In the genomic region with DNA sequence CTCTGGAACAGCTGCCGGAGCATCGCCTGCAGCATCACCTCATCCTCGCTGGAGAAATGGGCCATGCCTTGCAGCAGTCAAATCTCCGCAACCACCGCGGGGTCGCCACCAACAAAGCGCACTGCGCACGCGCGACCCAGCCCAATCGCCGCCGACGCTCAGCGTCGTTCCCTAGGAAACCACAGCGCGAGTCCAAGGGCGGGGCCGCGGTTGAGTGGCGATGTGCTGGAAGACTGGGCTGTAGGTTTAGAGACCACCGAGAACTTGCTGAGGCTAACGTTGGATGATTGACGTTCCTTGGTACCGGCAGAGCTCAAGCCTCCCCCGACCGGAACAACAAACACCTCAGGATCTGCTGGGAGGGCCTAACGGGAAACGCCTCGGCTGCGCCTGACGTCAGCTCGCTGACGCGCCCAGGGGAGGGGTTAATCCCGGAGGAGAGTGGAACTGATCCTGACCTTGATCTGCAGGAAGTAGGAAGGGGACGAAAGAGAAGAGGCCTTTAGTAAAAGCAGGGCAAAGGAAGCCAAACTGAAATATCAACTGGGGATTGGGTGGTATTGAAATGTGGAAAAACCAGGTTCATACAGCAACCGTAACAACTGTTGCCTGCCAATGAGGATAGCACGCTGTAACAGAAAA, we compare ENCODE assay signal across 8 mouse cellular contexts. TPM values are rescaled to one million over a fixed set of nuclear protein-coding genes. Genes with fewer than 3 reads are reported as not detected.
DNase-seq lines count a peak whose midpoint lies in the region; ATAC-seq lines count a peak whose summit lies in the region.

Gene Tbc1d32, minus strand, starts transcription at position 122 of the 642 bp plus-strand sequence.

- ATAC-seq in inflammation-experienced regulatory T-cells, adult 6 months: peak; percentile 89
- ATAC-seq in megakaryocyte-erythroid progenitor cell, adult 5-6 weeks (replicated peaks; ENCODE audit: low FRiP score, low TSS enrichment, poor library complexity, severe bottlenecking): peak; percentile 99

- intact Hi-C loops in gastrocnemius, postnatal 14 days (cut with DNase I; ENCODE audit: low total_unique reads): no loop called here
- intact Hi-C loops in left cerebral cortex, postnatal 10 days (cut with DNase I): loop anchor here (10.0 kb wide), 1 partner anchor 114 kb away; no protein-coding TSS in a partner anchor

- peak; percentile 93 to 97 for DNase-seq in adrenal gland, adult (ENCODE audit: inconsistent age in 2 of 2, low spot score in 1 of 2)
- peak; percentile 95 for DNase-seq in embryo, embryonic 10.5 days (ENCODE audit: low spot score)
- peak; percentile 91 for DNase-seq in gastrocnemius, postnatal 14 days
- DNase-seq in left cerebral cortex, postnatal 10 days (ENCODE audit: extremely low spot score in 1 of 2, low spot score in 2 of 2): peak; percentile 89 to 95
- DNase-seq in right cerebral cortex, postnatal 25 days: peak; percentile 93
- DNase-seq in urinary bladder, postnatal 4 days (ENCODE audit: low spot score in 2 of 2): peak; percentile 87 to 92

RNA-seq across cellular contexts. Expression of gene Tbc1d32, which starts in this region (rescaled TPM):
- 1 to 10 TPM; 1.5 to 1.8 TPM for total RNA-seq in gastrocnemius, postnatal 14 days (2021)
- 1 to 10 TPM in 2 of 3 experiments, under 1 TPM in 1; 0.87 to 2.4 (median 1.5) TPM for polyA plus RNA-seq in inflammation-experienced regulatory T-cells, adult 6 months (2017; shearing (Covaris generic))
- total RNA-seq in left cerebral cortex, postnatal 10 days (2021): 1 to 10 TPM; 8.2 to 9.5 TPM
- total RNA-seq in megakaryocyte-erythroid progenitor cell, adult 5-6 weeks (2014; fragmentation: Nextera tagmentation): 1.9 and 3.1 TPM in 2 replicates
- 1.2 and 4.2 TPM in 2 replicates for total RNA-seq in megakaryocyte-erythroid progenitor cell, adult 5-6 weeks (2017)

Comparison
In these comparisons a context has a peak if more than half of its experiments do, and no peak if none do; other contexts are left out.
1. Peak in every context shown above with its lines: DNase-seq and ATAC-seq.